Mouse (Mus musculus): ENCODE measurements at regions not wholly inside any gene's neighbourhood (a gene's known extent, or its start where the extent isn't known, plus 50 kb on each side); places are given as distances from the start of the nearest gene placed in this dataset.

GRCm38 (mm10) chrX:99220674-99221455 lies 84.9 kb downstream of the Efnb1 start:
- Histone ChIP-seq H3K4me1 (ENCODE audit: control insufficient read depth, insufficient read depth, low read length) (peaks cover 9% of the 10 kb centered on the region), H3K27me3 (replicated peaks; ENCODE audit: control insufficient read depth, insufficient read depth, low read length) (no peaks in the 10 kb centered on the region), H3K9ac (ENCODE audit: low read length) (no peak overlapping the region), H3K27ac (ENCODE audit: low read depth, low read length) (no peak overlapping the region), H3K9me3 (replicated peaks; ENCODE audit: control insufficient read depth, low read length) (no peaks in the 10 kb centered on the region), H3K36me3 (ENCODE audit: control insufficient read depth, insufficient read depth, low read length) (no peaks in the 10 kb centered on the region), H3K4me2 (ENCODE audit: low read length) (no peak overlapping the region), H3K4me3 (ENCODE audit: low read depth, low read length) (no peak overlapping the region)
- 37% methylated on average over 8 of the region's 8 CpGs for WGBS
- no peak for ATAC-seq
- DNase-seq (ENCODE audit: low spot score), result no peak

GRCm38 (mm10) chrX:99218213-99218612 lies 82.3 kb downstream of the Efnb1 start:
- 42% methylated on average over 7 of the region's 7 CpGs for WGBS
- no peak overlapping the region for H3K27ac ChIP-seq (ENCODE audit: low read depth, low read length)
- ATAC-seq, result no peak
- no peak overlapping the region for H3K4me3 ChIP-seq (ENCODE audit: low read depth, low read length)
- H3K4me1 ChIP-seq (ENCODE audit: control insufficient read depth, insufficient read depth, low read length), result peaks cover 9% of the 10 kb centered on the region
- no peaks in the 10 kb centered on the region for H3K36me3 ChIP-seq (ENCODE audit: control insufficient read depth, insufficient read depth, low read length)
- DNase-seq (ENCODE audit: low spot score), result no peak
- H3K4me2 ChIP-seq (ENCODE audit: low read length), result no peak overlapping the region
- no peaks in the 10 kb centered on the region for H3K27me3 ChIP-seq (replicated peaks; ENCODE audit: control insufficient read depth, insufficient read depth, low read length)
- H3K9me3 ChIP-seq (replicated peaks; ENCODE audit: control insufficient read depth, low read length), result no peaks in the 10 kb centered on the region
- H3K9ac ChIP-seq (ENCODE audit: low read length), result no peak overlapping the region

GRCm38 (mm10) chrX:99216633-99217459 lies 80.9 kb downstream of the Efnb1 start:
- 29% methylated on average over 58 of the region's 60 CpGs for WGBS
- H3K27ac ChIP-seq (ENCODE audit: low read depth, low read length), result peak overlapping the region; percentile 58; the same call in 1 of the 2 replicates
- H3K4me1 ChIP-seq (ENCODE audit: control insufficient read depth, insufficient read depth, low read length), result peaks cover 9% of the 10 kb centered on the region
- H3K9me3 ChIP-seq (replicated peaks; ENCODE audit: control insufficient read depth, low read length), result no peaks in the 10 kb centered on the region
- H3K36me3 ChIP-seq (ENCODE audit: control insufficient read depth, insufficient read depth, low read length), result no peaks in the 10 kb centered on the region
- peak; percentile 65 for ATAC-seq
- H3K27me3 ChIP-seq (replicated peaks; ENCODE audit: control insufficient read depth, insufficient read depth, low read length), result no peaks in the 10 kb centered on the region
- DNase-seq (ENCODE audit: low spot score), result peak; percentile 41
- peak overlapping the region; percentile 62 for H3K9ac ChIP-seq (ENCODE audit: low read length)
- H3K4me3 ChIP-seq (ENCODE audit: low read depth, low read length), result peak overlapping the region; percentile 27
- H3K4me2 ChIP-seq (ENCODE audit: low read length), result peak overlapping the region; percentile 55

- Histone ChIP-seq H3K9ac (ENCODE audit: low read length) (no peak overlapping the region), H3K9me3 (replicated peaks; ENCODE audit: control insufficient read depth, low read length) (no peaks in the 10 kb centered on the region), H3K36me3 (ENCODE audit: control insufficient read depth, insufficient read depth, low read length) (no peaks in the 10 kb centered on the region), H3K4me1 (ENCODE audit: control insufficient read depth, insufficient read depth, low read length) (peaks cover 7% of the 10 kb centered on the region), H3K27me3 (replicated peaks; ENCODE audit: control insufficient read depth, insufficient read depth, low read length) (no peaks in the 10 kb centered on the region), H3K4me3 (ENCODE audit: low read depth, low read length) (no peak overlapping the region), H3K27ac (ENCODE audit: low read depth, low read length) (no peak overlapping the region), H3K4me2 (ENCODE audit: low read length) (no peak overlapping the region)
- DNase-seq (ENCODE audit: low spot score) (no peak), ATAC-seq (no peak)
- WGBS, result 53% methylated on average over 5 of the region's 5 CpGs
Measured at GRCm38 (mm10) chrX:99215931-99216330, 80.0 kb downstream of the Efnb1 start.

- H3K4me3 ChIP-seq (ENCODE audit: low read depth, low read length), result no peak overlapping the region
- peaks cover 5% of the 10 kb centered on the region for H3K4me1 ChIP-seq (ENCODE audit: control insufficient read depth, insufficient read depth, low read length)
- H3K27me3 ChIP-seq (replicated peaks; ENCODE audit: control insufficient read depth, insufficient read depth, low read length), result no peaks in the 10 kb centered on the region
- no peak overlapping the region for H3K4me2 ChIP-seq (ENCODE audit: low read length)
- DNase-seq (ENCODE audit: low spot score), result no peak
- WGBS, result 56% methylated on average over 7 of the region's 7 CpGs
- ATAC-seq, result no peak
- H3K9me3 ChIP-seq (replicated peaks; ENCODE audit: control insufficient read depth, low read length), result no peaks in the 10 kb centered on the region
- H3K9ac ChIP-seq (ENCODE audit: low read length), result no peak overlapping the region
- H3K27ac ChIP-seq (ENCODE audit: low read depth, low read length), result no peak overlapping the region
- no peaks in the 10 kb centered on the region for H3K36me3 ChIP-seq (ENCODE audit: control insufficient read depth, insufficient read depth, low read length)
Measured at GRCm38 (mm10) chrX:99215111-99215510, 79.2 kb downstream of the Efnb1 start.

GRCm38 (mm10) chrX:99213565-99214153 lies 77.7 kb downstream of the Efnb1 start:
- H3K36me3 ChIP-seq (ENCODE audit: control insufficient read depth, insufficient read depth, low read length), result no peaks in the 10 kb centered on the region
- 46% methylated on average over 6 of the region's 6 CpGs for WGBS
- ATAC-seq, result peak; percentile 57
- H3K27ac ChIP-seq (ENCODE audit: low read depth, low read length), result 0 out of 2 replicates have a peak overlapping the region, but pooled peaks have one; percentile 27
- no peaks in the 10 kb centered on the region for H3K9me3 ChIP-seq (replicated peaks; ENCODE audit: control insufficient read depth, low read length)
- H3K4me1 ChIP-seq (ENCODE audit: control insufficient read depth, insufficient read depth, low read length), result peaks cover 5% of the 10 kb centered on the region
- H3K27me3 ChIP-seq (replicated peaks; ENCODE audit: control insufficient read depth, insufficient read depth, low read length), result no peaks in the 10 kb centered on the region
- H3K9ac ChIP-seq (ENCODE audit: low read length), result no peak overlapping the region
- H3K4me3 ChIP-seq (ENCODE audit: low read depth, low read length), result no peak overlapping the region
- DNase-seq (ENCODE audit: low spot score), result peak; percentile 82
- no peak overlapping the region for H3K4me2 ChIP-seq (ENCODE audit: low read length)

- H3K27me3 ChIP-seq (replicated peaks; ENCODE audit: control insufficient read depth, insufficient read depth, low read length), result no peaks in the 10 kb centered on the region
- H3K4me2 ChIP-seq (ENCODE audit: low read length), result no peak overlapping the region
- no peak overlapping the region for H3K9ac ChIP-seq (ENCODE audit: low read length)
- H3K36me3 ChIP-seq (ENCODE audit: control insufficient read depth, insufficient read depth, low read length), result no peaks in the 10 kb centered on the region
- no peak overlapping the region for H3K4me3 ChIP-seq (ENCODE audit: low read depth, low read length)
- H3K27ac ChIP-seq (ENCODE audit: low read depth, low read length), result no peak overlapping the region
- H3K9me3 ChIP-seq (replicated peaks; ENCODE audit: control insufficient read depth, low read length), result no peaks in the 10 kb centered on the region
- peaks cover 8% of the 10 kb centered on the region; the same call in 1 of the 2 replicates for H3K4me1 ChIP-seq (ENCODE audit: control insufficient read depth, insufficient read depth, low read length)
- ATAC-seq, result no peak
- 70% methylated on average over 6 of the region's 6 CpGs for WGBS
- no peak for DNase-seq (ENCODE audit: low spot score)
Measured at GRCm38 (mm10) chrX:99204077-99204476, 68.1 kb downstream of the Efnb1 start.

GRCm38 (mm10) chrX:99201081-99201480 lies 65.2 kb downstream of the Efnb1 start:
- Histone ChIP-seq H3K27me3 (replicated peaks; ENCODE audit: control insufficient read depth, insufficient read depth, low read length) (no peaks in the 10 kb centered on the region), H3K27ac (ENCODE audit: low read depth, low read length) (no peak overlapping the region), H3K4me3 (ENCODE audit: low read depth, low read length) (no peak overlapping the region), H3K4me1 (ENCODE audit: control insufficient read depth, insufficient read depth, low read length) (peaks cover 22% of the 10 kb centered on the region), H3K9ac (ENCODE audit: low read length) (no peak overlapping the region), H3K4me2 (ENCODE audit: low read length) (no peak overlapping the region), H3K9me3 (replicated peaks; ENCODE audit: control insufficient read depth, low read length) (no peaks in the 10 kb centered on the region), H3K36me3 (ENCODE audit: control insufficient read depth, insufficient read depth, low read length) (no peaks in the 10 kb centered on the region)
- no peak for ATAC-seq
- DNase-seq (ENCODE audit: low spot score), result no peak
- WGBS, result 83% methylated on average over 7 of the region's 7 CpGs
